Comparison of ENCODE assay signal across 20 mouse cellular contexts in genomic region chr19:45788337-45788736, GRCm38 (mm10). TPM values are rescaled to one million over a fixed set of nuclear protein-coding genes. Genes with fewer than 3 reads are reported as not detected.
"Had no signal": no experiment of that assay in that cellular context is flagged by ENCODE, and none has a peak within 500 bp of the region (broad histone marks: within the 10 kb centered on the region; RNA-seq: fewer than 3 reads in every experiment).

No protein-coding gene starts in this region.

- H3K4me2 ChIP-seq: kidney, embryonic 15.5 days; liver, embryonic 11.5 days; lung, embryonic 15.5 days; neural tube, embryonic 15.5 days had no signal

- H3K27me3 ChIP-seq: kidney, embryonic 15.5 days; lung, embryonic 15.5 days; neural tube, embryonic 15.5 days had no signal

- H3K9me3 ChIP-seq: kidney, embryonic 15.5 days; lung, embryonic 15.5 days; neural tube, embryonic 15.5 days had no signal

- H3K27ac ChIP-seq: left cerebral cortex, adult 2 months; lung, embryonic 15.5 days; neural tube, embryonic 15.5 days; stomach, postnatal 0 days had no signal

- H3K4me3 ChIP-seq: kidney, embryonic 15.5 days; left cerebral cortex, adult 2 months; lung, embryonic 15.5 days; myocyte; neural tube, embryonic 15.5 days had no signal

- ATAC-seq: intestine, embryonic 16.5 days had no signal

- H3K9ac ChIP-seq: kidney, embryonic 15.5 days; lung, embryonic 15.5 days; neural tube, embryonic 15.5 days had no signal

- DNase-seq: kidney, adult 2 months; kidney, postnatal 14 days; midbrain, embryonic 14.5 days; thymus, adult 2 months; thymus, postnatal 25 days had no signal

- H3K36me3 ChIP-seq: kidney, embryonic 15.5 days; lung, embryonic 15.5 days; neural tube, embryonic 15.5 days had no signal

RNA-seq across cellular contexts. Expression of gene Fgf8, which starts 45.6 kb away (rescaled TPM):
- total RNA-seq: layer of hippocampus, adult 8-10 months; layer of hippocampus, postnatal 14 days; left cerebral cortex, adult 2 months; left cerebral cortex, postnatal 14 days; megakaryocyte-erythroid progenitor cell, adult 5-6 weeks had no signal
- polyA plus RNA-seq: kidney, adult 2 months; large intestine, adult 2 months; liver, embryonic 16.5 days; lung, embryonic 15.5 days; myocyte; stomach, postnatal 0 days; urinary bladder, adult 2 months had no signal
